Mouse (Mus musculus) cerebellum, postnatal 4 days (tissue): ENCODE results near the gene Atp5g3.
"Not testable (repeated sequence)": the region's sequence is repeated elsewhere in the genome, so short reads cannot be mapped to it uniquely, and the experiment has no call there.

Experiments
- DNase-seq, 2 experiments: peaks; one replicate each; pipeline ENCODE4 v3.0.0; 2022; ENCODE audit warnings: low spot score in 2 of 2, mixed read lengths in 1 of 2

The Atp5g3 gene

DNA sequence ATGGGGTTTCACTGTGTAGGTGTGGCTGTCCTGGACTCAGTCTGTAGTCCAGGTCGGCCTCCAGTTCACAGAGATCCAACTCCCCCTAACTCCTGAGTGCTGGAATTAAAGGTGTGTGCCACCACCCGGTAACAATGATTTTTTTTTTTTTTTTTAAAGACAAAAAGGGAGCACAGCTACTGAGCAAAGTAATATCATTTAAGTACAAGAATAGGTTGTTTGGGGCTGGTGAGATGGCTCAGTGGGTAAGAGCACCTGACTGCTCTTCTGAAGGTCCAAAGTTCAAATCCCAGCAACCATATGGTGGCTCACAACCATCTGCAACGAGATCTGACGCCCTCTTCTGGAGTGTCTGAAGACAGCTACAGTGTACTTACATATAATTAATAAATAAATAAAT, 14.2 kb downstream of the Atp5g3 start:
- not testable (repeated sequence) for DNase-seq

DNA sequence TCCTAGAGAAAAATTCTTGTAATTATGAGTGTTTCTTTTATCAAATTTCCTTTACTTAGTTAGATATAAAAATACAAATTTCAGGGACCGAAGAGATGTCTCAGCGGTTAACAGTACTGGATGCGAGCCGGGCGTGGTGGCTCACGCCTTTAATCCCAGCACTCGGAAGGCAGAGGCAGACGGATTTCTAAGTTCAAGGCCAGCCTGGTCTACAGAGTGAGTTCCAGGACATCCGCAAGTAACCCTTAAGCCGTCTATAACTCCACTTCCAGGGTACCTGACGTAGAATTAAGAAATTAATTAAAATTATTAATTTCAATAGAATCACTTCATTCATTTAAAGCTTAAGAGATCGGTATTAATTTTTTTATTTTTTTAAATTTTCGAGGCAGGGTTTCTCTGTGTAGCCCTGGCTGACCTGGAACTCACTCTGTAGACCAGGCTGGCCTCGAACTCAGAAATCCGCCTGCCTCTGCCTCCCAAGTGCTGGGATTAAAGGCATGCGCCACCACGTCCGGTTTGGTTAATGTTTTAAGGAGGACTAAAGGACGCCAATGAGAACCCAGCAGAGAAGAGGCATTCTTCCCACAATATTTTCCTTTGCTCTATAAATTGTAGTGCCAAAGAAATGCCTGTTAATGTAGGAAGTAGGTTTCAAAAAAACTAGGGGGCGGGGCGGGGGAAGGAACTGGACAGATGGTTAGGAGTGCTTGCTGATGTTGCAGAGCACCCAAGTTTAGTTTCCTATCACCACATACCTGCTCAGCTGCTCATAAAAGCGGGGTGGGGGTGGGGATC, 17.5 kb downstream of the Atp5g3 start:
- DNase-seq = no peak

DNA sequence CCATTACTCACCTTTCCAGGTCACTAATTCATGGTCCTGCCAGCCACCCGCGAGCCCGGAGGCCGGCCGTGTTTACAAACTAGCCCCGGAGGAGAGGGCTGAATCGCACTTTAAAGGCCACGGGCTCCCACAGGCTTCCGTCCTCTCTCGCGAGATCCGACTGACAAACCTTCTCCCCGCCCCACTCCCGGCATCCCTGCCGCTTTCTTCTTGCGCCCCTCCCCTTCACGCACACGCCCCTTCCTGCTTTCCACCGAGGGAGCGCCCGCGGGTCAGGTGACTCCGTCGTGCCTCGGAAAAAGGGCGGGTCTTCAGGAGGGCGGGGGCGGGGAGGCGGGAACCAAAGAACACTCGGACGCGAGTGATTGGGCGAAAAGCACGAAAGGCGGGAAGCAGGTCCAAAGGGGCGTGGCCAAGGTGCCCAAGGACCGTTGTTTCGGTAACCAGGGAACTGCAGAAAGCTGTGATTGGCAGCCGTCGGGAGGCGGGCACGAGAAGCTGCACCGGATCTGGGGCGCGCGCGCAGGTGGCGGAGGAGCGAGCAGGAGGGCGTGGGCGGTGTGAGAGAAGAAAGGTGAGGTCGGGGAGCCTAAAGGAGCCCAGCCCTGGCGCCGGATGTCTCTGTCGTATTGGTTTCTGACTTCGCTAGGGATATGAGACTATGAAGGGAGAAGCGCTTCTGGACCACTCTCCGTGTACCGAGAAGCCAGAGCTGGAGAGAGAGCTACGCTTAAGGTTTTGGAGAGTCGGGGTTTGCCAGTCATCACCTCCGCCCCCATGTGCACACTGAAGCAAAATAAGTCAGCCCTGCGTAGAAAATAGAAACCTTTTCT, 18.4 kb downstream of the Atp5g3 start, which contains the start of gene Atf2:
TSS of gene Atf2 (minus strand) at position 176 of the 833 bp plus-strand sequence.
- peak; percentile 92 to 98 for DNase-seq

DNA sequence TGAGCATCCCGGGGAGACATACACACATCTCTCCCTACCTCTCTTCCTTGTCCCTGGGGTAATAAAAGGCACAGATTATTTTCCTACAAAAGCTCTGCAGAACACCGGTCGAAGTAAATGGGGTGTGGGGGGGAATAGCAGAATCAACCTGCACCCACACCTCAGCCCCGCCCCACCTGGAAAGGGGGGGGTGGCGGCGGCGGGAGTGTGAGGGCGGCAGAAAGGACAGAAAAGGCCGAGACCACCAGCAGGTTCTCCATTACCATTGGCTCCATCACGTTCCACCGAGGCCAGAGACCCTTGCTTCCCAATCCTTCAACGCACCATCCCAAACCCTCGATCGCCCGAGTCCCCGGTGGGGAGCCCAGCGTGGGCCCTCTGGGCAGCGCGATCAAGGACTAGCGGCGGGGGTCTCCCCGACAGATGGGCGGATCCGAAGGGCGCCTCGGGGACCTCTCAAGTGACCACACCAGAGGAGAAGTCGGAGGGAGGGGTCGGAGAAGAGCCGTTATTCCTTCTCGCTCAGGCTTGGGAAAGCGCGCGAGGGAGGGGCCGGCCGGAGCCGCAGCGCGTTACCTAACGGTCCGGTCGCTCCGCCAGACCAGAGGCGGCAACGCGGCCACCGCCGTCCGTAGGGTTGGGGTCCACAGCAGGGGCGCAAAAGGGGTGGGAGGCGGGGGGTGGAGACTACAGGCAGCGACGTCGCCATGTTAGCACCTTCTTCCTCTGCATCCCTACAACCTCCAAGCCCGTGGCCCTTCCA, 19.2 kb downstream of the Atp5g3 start:
- peak; percentile 31 to 61 for DNase-seq

DNA sequence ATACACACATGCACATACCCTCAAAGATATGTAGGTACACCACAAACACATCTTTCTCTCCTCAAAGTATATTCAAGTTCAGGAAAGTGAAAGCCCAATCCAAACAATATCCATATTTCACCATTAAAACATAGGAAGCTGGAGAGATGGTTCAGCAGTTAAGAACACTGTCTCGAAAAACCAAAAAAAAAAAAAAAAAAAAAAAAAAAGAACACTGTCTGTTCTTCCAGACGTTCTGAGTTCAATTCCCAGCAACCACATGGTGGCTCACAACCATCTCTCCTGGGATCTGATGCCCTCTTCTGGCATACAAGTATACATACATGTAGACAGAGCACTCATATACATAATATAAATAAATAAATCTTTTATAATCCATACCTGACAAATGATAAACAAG, 25.1 kb downstream of the Atp5g3 start:
- DNase-seq = no peak

DNA sequence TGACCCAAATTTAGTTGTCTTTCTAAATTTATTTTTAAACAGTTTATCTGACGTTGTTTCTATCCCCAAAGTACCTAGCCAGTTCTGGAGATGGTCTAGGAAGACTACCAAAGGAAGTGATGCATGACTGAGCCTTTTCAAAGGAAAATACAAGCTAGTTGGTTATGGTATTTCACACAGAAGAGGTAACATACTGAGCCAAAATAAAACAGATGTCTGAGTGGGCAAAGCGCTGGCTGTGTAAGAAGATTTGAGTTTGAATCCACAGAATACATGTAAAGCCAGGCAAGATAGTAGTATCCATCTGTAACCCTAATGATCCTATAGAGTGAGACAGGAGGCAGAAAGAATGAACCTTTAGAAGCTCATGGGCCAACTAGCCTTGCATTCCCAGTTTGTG, 33.2 kb downstream of the Atp5g3 start:
- DNase-seq = no peak

DNA sequence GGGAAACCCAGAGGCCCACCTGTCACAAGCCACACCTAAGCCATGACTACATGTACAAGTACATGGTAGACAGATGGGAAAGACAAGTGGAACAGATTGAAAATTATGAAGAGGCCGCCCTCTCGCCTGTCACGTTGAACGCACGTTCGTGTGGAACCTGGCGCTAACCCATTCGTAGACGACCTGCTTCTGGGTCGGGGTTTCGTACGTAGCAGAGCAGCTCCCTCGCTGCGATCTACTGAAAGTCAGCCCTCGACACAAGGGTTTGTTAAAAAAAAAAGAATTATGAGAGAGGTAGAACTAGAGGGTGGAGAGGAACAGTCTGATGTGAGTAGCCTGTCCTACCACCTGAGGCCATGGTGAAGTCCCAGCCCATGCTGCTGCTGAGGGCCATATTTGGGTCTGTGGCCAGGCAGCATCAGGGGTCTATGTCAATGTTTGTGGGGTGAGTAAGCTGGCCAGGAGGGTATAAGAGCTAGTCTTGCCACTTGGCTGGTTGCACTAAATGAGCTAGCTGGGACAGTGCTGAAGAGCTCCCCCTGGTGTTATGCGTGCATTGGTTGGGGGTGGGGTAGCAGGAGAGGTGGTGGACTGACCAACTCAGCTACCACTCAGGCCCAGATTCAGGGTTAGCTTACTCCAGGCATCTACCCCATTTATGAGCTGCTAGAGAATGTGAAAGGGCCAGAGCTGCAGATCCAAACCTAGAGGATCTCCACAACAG, 43.2 kb downstream of the Atp5g3 start:
- DNase-seq = peak in 1 of 2 experiments; percentile 50

DNA sequence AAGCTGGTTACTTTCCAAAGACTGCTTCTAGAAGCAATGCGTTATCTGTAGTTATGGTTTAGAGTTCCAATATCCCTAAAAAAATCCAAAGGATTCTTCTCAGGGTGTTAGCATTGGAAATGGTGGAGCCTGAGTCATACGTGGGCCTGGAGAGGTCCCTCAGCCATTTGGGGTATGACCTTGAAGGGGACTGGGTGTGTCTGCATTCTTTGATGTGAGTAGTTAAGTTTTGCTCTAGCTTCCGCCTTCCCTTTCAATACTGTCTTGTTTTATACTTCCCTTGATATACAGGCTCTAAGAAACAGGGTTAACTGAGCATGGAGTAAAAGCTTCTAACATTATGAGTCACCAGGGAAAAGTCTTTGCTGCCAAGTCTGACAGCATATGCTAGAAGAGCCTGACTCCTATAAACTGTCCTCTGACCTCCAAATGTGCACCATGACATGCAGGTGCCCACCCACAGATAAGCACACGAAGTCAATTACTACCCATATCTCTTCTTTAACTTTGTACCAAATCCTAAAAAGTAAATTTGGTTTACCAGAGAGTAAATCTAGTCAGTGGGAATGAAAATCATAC, 51.0 kb downstream of the Atp5g3 start:
- DNase-seq = no peak
